Mouse (Mus musculus): Measurements from ENCODE around the gene Plxdc1. TPM values are rescaled to one million over a fixed set of nuclear protein-coding genes. Genes with fewer than 3 reads are reported as not detected.

The Plxdc1 gene
- polyA plus RNA-seq, 1 experiment from 2014 or later, result 2.3 TPM

DNA sequence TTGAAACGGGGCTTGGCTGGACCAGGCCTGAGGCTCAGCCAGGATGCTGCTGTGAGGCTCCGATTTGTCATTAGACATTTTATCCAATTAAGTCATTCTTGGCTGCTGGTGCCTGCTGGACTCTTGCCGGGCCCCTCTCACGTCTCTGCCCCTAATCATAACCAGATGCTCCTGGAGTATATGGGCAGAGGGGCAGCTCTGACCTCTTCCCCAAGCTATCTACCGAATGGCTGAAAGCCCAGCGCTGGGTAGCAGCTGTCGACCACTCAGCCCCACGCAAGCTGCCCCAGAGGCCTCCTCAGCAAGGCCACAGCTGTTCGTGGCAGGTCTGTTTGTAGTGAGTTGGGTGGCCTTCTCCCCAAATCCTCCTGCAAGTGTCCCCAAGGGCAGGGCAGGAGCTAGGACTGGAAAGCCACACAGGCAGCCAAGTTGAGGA is 5.7 kb downstream of the Plxdc1 start:
- 63% methylated on average over 9 of the region's 9 CpGs for WGBS
- no peaks in the 10 kb centered on the region for H3K9me3 ChIP-seq (ENCODE audit: low read length)
- H3K27ac ChIP-seq (ENCODE audit: low read length), result no peak overlapping the region
- H3K4me3 ChIP-seq (ENCODE audit: low read length), result no peak overlapping the region
- ATAC-seq (ENCODE audit: low FRiP score, low TSS enrichment), result no peak
- no peak overlapping the region for H3K4me2 ChIP-seq (replicated peaks; ENCODE audit: low read depth, low read length)
- H3K27me3 ChIP-seq (ENCODE audit: insufficient read depth, low read length), result peaks cover 11% of the 10 kb centered on the region
- H3K36me3 ChIP-seq (ENCODE audit: insufficient read depth, low read length), result no peaks in the 10 kb centered on the region
- no peak overlapping the region for H3K9ac ChIP-seq (replicated peaks; ENCODE audit: low read length)
- no peaks in the 10 kb centered on the region for H3K4me1 ChIP-seq (ENCODE audit: insufficient read depth, low read length)

- peaks cover 5% of the 10 kb centered on the region for H3K27me3 ChIP-seq (ENCODE audit: insufficient read depth, low read length)
- no peaks in the 10 kb centered on the region for H3K4me1 ChIP-seq (ENCODE audit: insufficient read depth, low read length)
- no peak overlapping the region for H3K9ac ChIP-seq (replicated peaks; ENCODE audit: low read length)
- H3K27ac ChIP-seq (ENCODE audit: low read length), result no peak overlapping the region
- WGBS, result 75% methylated on average over 10 of the region's 10 CpGs
- no peaks in the 10 kb centered on the region for H3K36me3 ChIP-seq (ENCODE audit: insufficient read depth, low read length)
- no peak overlapping the region for H3K4me2 ChIP-seq (replicated peaks; ENCODE audit: low read depth, low read length)
- no peak for ATAC-seq (ENCODE audit: low FRiP score, low TSS enrichment)
- H3K9me3 ChIP-seq (ENCODE audit: low read length), result no peaks in the 10 kb centered on the region
- H3K4me3 ChIP-seq (ENCODE audit: low read length), result no peak overlapping the region
These were observed 6.3 kb downstream of the Plxdc1 start for GRCm38 (mm10) chr11:97979824-97980495.

- Histone ChIP-seq H3K9ac (replicated peaks; ENCODE audit: low read length) (no peak overlapping the region), H3K4me3 (ENCODE audit: low read length) (no peak overlapping the region), H3K27me3 (ENCODE audit: insufficient read depth, low read length) (no peaks in the 10 kb centered on the region; the same call in 1 of the 2 replicates), H3K36me3 (ENCODE audit: insufficient read depth, low read length) (no peaks in the 10 kb centered on the region), H3K9me3 (ENCODE audit: low read length) (no peaks in the 10 kb centered on the region), H3K4me1 (ENCODE audit: insufficient read depth, low read length) (no peaks in the 10 kb centered on the region), H3K27ac (ENCODE audit: low read length) (no peak overlapping the region), H3K4me2 (replicated peaks; ENCODE audit: low read depth, low read length) (no peak overlapping the region)
- no peak for ATAC-seq (ENCODE audit: low FRiP score, low TSS enrichment)
- 86% methylated on average over 13 of the region's 13 CpGs for WGBS
These were observed 7.9 kb downstream of the Plxdc1 start for GRCm38 (mm10) chr11:97978392-97978791.

- 79% methylated on average over 5 of the region's 5 CpGs for WGBS
- no peaks in the 10 kb centered on the region for H3K4me1 ChIP-seq (ENCODE audit: insufficient read depth, low read length)
- no peak overlapping the region for H3K27ac ChIP-seq (ENCODE audit: low read length)
- no peak overlapping the region for H3K4me2 ChIP-seq (replicated peaks; ENCODE audit: low read depth, low read length)
- no peak overlapping the region for H3K4me3 ChIP-seq (ENCODE audit: low read length)
- no peak overlapping the region for H3K9ac ChIP-seq (replicated peaks; ENCODE audit: low read length)
- no peaks in the 10 kb centered on the region for H3K36me3 ChIP-seq (ENCODE audit: insufficient read depth, low read length)
- H3K9me3 ChIP-seq (ENCODE audit: low read length), result no peaks in the 10 kb centered on the region
- H3K27me3 ChIP-seq (ENCODE audit: insufficient read depth, low read length), result no peaks in the 10 kb centered on the region; the same call in 1 of the 2 replicates
- no peak for ATAC-seq (ENCODE audit: low FRiP score, low TSS enrichment)
These were observed 8.4 kb downstream of the Plxdc1 start for GRCm38 (mm10) chr11:97977797-97978196.

GRCm38 (mm10) chr11:97974746-97975145 is 11.5 kb downstream of the Plxdc1 start:
- Histone ChIP-seq H3K36me3 (ENCODE audit: insufficient read depth, low read length) (no peaks in the 10 kb centered on the region), H3K9ac (replicated peaks; ENCODE audit: low read length) (no peak overlapping the region), H3K4me3 (ENCODE audit: low read length) (no peak overlapping the region), H3K4me1 (ENCODE audit: insufficient read depth, low read length) (no peaks in the 10 kb centered on the region), H3K9me3 (ENCODE audit: low read length) (no peaks in the 10 kb centered on the region), H3K27ac (ENCODE audit: low read length) (no peak overlapping the region), H3K4me2 (replicated peaks; ENCODE audit: low read depth, low read length) (no peak overlapping the region), H3K27me3 (ENCODE audit: insufficient read depth, low read length) (no peaks in the 10 kb centered on the region)
- 86% methylated on average over 5 of the region's 5 CpGs for WGBS
- ATAC-seq (ENCODE audit: low FRiP score, low TSS enrichment), result no peak

- H3K9me3 ChIP-seq (ENCODE audit: low read length), result no peaks in the 10 kb centered on the region
- no peaks in the 10 kb centered on the region for H3K4me1 ChIP-seq (ENCODE audit: insufficient read depth, low read length)
- no peak overlapping the region for H3K9ac ChIP-seq (replicated peaks; ENCODE audit: low read length)
- no peak for ATAC-seq (ENCODE audit: low FRiP score, low TSS enrichment)
- no peak overlapping the region for H3K4me2 ChIP-seq (replicated peaks; ENCODE audit: low read depth, low read length)
- H3K27me3 ChIP-seq (ENCODE audit: insufficient read depth, low read length), result no peaks in the 10 kb centered on the region
- no peak overlapping the region for H3K4me3 ChIP-seq (ENCODE audit: low read length)
- H3K36me3 ChIP-seq (ENCODE audit: insufficient read depth, low read length), result no peaks in the 10 kb centered on the region
- 88% methylated on average over 5 of the region's 5 CpGs for WGBS
- H3K27ac ChIP-seq (ENCODE audit: low read length), result no peak overlapping the region
These were observed 12.1 kb downstream of the Plxdc1 start for GRCm38 (mm10) chr11:97974141-97974540.

- Histone ChIP-seq H3K27ac (ENCODE audit: low read length) (no peak overlapping the region), H3K4me2 (replicated peaks; ENCODE audit: low read depth, low read length) (no peak overlapping the region), H3K9me3 (ENCODE audit: low read length) (no peaks in the 10 kb centered on the region), H3K27me3 (ENCODE audit: insufficient read depth, low read length) (no peaks in the 10 kb centered on the region), H3K4me1 (ENCODE audit: insufficient read depth, low read length) (no peaks in the 10 kb centered on the region), H3K36me3 (ENCODE audit: insufficient read depth, low read length) (no peaks in the 10 kb centered on the region), H3K4me3 (ENCODE audit: low read length) (no peak overlapping the region), H3K9ac (replicated peaks; ENCODE audit: low read length) (no peak overlapping the region)
- WGBS, result 67% methylated on average over 2 of the region's 2 CpGs
- ATAC-seq (ENCODE audit: low FRiP score, low TSS enrichment), result no peak
These were observed 13.8 kb downstream of the Plxdc1 start for GRCm38 (mm10) chr11:97972434-97972833.

- Histone ChIP-seq H3K36me3 (ENCODE audit: insufficient read depth, low read length) (no peaks in the 10 kb centered on the region), H3K27me3 (ENCODE audit: insufficient read depth, low read length) (no peaks in the 10 kb centered on the region), H3K9me3 (ENCODE audit: low read length) (no peaks in the 10 kb centered on the region), H3K9ac (replicated peaks; ENCODE audit: low read length) (no peak overlapping the region), H3K4me1 (ENCODE audit: insufficient read depth, low read length) (no peaks in the 10 kb centered on the region), H3K4me2 (replicated peaks; ENCODE audit: low read depth, low read length) (no peak overlapping the region), H3K27ac (ENCODE audit: low read length) (no peak overlapping the region), H3K4me3 (ENCODE audit: low read length) (no peak overlapping the region)
- 36% methylated on average over 7 of the region's 7 CpGs for WGBS
- ATAC-seq (ENCODE audit: low FRiP score, low TSS enrichment), result no peak
These were observed 15.0 kb downstream of the Plxdc1 start for GRCm38 (mm10) chr11:97971232-97971631.

GRCm38 (mm10) chr11:97970771-97971170 is 15.5 kb downstream of the Plxdc1 start:
- H3K36me3 ChIP-seq (ENCODE audit: insufficient read depth, low read length), result no peaks in the 10 kb centered on the region
- no peak overlapping the region for H3K27ac ChIP-seq (ENCODE audit: low read length)
- H3K9me3 ChIP-seq (ENCODE audit: low read length), result no peaks in the 10 kb centered on the region
- H3K4me2 ChIP-seq (replicated peaks; ENCODE audit: low read depth, low read length), result no peak overlapping the region
- no peak for ATAC-seq (ENCODE audit: low FRiP score, low TSS enrichment)
- no peak overlapping the region for H3K9ac ChIP-seq (replicated peaks; ENCODE audit: low read length)
- H3K27me3 ChIP-seq (ENCODE audit: insufficient read depth, low read length), result no peaks in the 10 kb centered on the region
- WGBS, result 83% methylated on average over 7 of the region's 7 CpGs
- H3K4me3 ChIP-seq (ENCODE audit: low read length), result no peak overlapping the region
- no peaks in the 10 kb centered on the region for H3K4me1 ChIP-seq (ENCODE audit: insufficient read depth, low read length)

DNA sequence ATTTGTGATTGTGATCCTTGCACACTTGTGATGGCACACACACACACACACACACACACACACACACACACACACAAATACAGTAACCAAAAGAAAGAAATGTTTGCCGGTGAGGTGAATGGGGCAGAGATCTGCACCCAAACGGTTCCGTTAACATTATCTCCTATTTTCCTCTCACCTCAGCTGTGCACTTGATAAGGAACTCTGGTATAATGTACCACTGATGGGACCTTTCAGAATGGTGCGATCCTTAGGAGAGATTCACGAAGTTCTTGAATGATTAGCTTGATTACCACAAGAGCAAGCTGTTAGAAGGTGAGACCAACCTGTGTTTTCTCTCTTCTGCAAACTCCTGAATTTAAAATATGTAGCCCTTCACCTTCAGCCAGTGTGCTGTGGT is 17.9 kb downstream of the Plxdc1 start:
- Histone ChIP-seq H3K36me3 (ENCODE audit: insufficient read depth, low read length) (no peaks in the 10 kb centered on the region), H3K4me1 (ENCODE audit: insufficient read depth, low read length) (no peaks in the 10 kb centered on the region), H3K27ac (ENCODE audit: low read length) (no peak overlapping the region), H3K4me3 (ENCODE audit: low read length) (no peak overlapping the region), H3K4me2 (replicated peaks; ENCODE audit: low read depth, low read length) (no peak overlapping the region), H3K27me3 (ENCODE audit: insufficient read depth, low read length) (no peaks in the 10 kb centered on the region), H3K9me3 (ENCODE audit: low read length) (no peaks in the 10 kb centered on the region), H3K9ac (replicated peaks; ENCODE audit: low read length) (no peak overlapping the region)
- ATAC-seq (ENCODE audit: low FRiP score, low TSS enrichment), result no peak
- WGBS, result 84% methylated on average over 5 of the region's 5 CpGs

Measured in kidney, embryonic 16.5 days (tissue).